Mouse (Mus musculus) CH12.LX (cell line): ENCODE data around the gene Myo3b. TPM values are rescaled to one million over a fixed set of nuclear protein-coding genes. Genes with fewer than 3 reads are reported as not detected.

Source experiments
- DNase-seq: peaks from one replicate; pipeline ENCODE4 v3.0.0-alpha.2; 2013; ENCODE audit errors: extremely low read depth
- H3K27ac ChIP-seq: 2 replicates; pipeline ENCODE4 v1.5.1; 2012; ENCODE audit warnings: low read depth, mild to moderate bottlenecking, control low read depth, moderate library complexity; ENCODE audit not compliant: insufficient read depth
- H3K27me3 ChIP-seq: replicated peaks from 2 replicates; pipeline ENCODE3; 2012; ENCODE audit warnings: inconsistent platforms
- H3K36me3 ChIP-seq, 2 experiments: replicated peaks in 1 of 2; 2 replicates each; pipeline versions ENCODE3 to v1.6.1; 2012; ENCODE audit warnings: inconsistent platforms in 1 of 2, low read length in 1 of 2, mild to moderate bottlenecking in 1 of 2, mixed read lengths in 1 of 2, moderate library complexity in 1 of 2; ENCODE audit not compliant: control insufficient read depth in 1 of 2, insufficient read depth in 1 of 2
- H3K4me1 ChIP-seq, 2 experiments: 2 replicates each; pipeline ENCODE4 v1.6.1; 2012; ENCODE audit warnings: inconsistent platforms in 1 of 2, moderate library complexity in 1 of 2; ENCODE audit not compliant: insufficient read depth in 2 of 2, control insufficient read depth in 1 of 2
- H3K4me2 ChIP-seq: 2 replicates; pipeline ENCODE4 v1.6.1; 2012; ENCODE audit warnings: low read depth, mild to moderate bottlenecking, control low read depth; ENCODE audit not compliant: poor library complexity, insufficient read depth, severe bottlenecking
- H3K4me3 ChIP-seq, 3 experiments: fragments of 150-350 bp in 1 of 3; sonication (generic) in 1 of 3; replicated peaks in 1 of 3; 2 replicates each; pipeline versions ENCODE3 to v1.5.1; 2011 to 2012; ENCODE audit warnings: low read depth in 2 of 3, low read length in 2 of 3, mild to moderate bottlenecking in 2 of 3, moderate library complexity in 2 of 3, control low read depth in 1 of 3, improper control_type of control experiment in 1 of 3, inconsistent platforms in 1 of 3, mixed read lengths in 1 of 3; ENCODE audit not compliant: poor library complexity in 1 of 3
- H3K79me2 ChIP-seq: replicated peaks from 2 replicates; pipeline ENCODE4 v1.6.1; 2012; ENCODE audit warnings: mild to moderate bottlenecking, moderate library complexity; ENCODE audit not compliant: control insufficient read depth, poor library complexity, insufficient read depth, severe bottlenecking; ENCODE audit errors: extremely low read depth
- H3K9ac ChIP-seq: 2 replicates; pipeline ENCODE4 v1.6.1; 2012; ENCODE audit warnings: low read depth, mild to moderate bottlenecking, control low read depth, moderate library complexity; ENCODE audit not compliant: insufficient read depth
- H3K9me3 ChIP-seq: replicated peaks from 2 replicates; pipeline ENCODE3; 2012; ENCODE audit warnings: low read length, inconsistent platforms, mixed read lengths
- BHLHE40 ChIP-seq: IDR thresholded peaks from 2 replicates; pipeline ENCODE4 v1.6.1; 2011; ENCODE audit warnings: mild to moderate bottlenecking, low read depth, low read length, improper control_type of control experiment
- ETS1 ChIP-seq: conservative IDR thresholded peaks from 2 replicates; pipeline ENCODE4 v1.6.1; 2012; ENCODE audit warnings: low read depth, mild to moderate bottlenecking, inconsistent platforms, low read length, improper control_type of control experiment, moderate library complexity
- GABPA ChIP-seq: IDR thresholded peaks from 2 replicates; pipeline ENCODE4 v1.6.1; 2012; ENCODE audit warnings: low read depth, low read length, improper control_type of control experiment, inconsistent platforms; ENCODE audit not compliant: insufficient replicate concordance
- JUND ChIP-seq: conservative IDR thresholded peaks from 2 replicates; pipeline ENCODE4 v1.6.1; 2011; ENCODE audit warnings: low read depth, low read length, improper control_type of control experiment
- MAFK ChIP-seq: IDR thresholded peaks from 2 replicates; pipeline ENCODE4 v1.6.1; 2011; ENCODE audit warnings: low read length, improper control_type of control experiment; ENCODE audit not compliant: insufficient replicate concordance
- MAX ChIP-seq: IDR thresholded peaks from 2 replicates; pipeline ENCODE4 v1.6.1; 2011; ENCODE audit warnings: low read length, improper control_type of control experiment
- MEF2A ChIP-seq: IDR thresholded peaks from 2 replicates; pipeline ENCODE4 v1.6.1; 2014; ENCODE audit warnings: low read depth, mild to moderate bottlenecking, inconsistent platforms, low read length, improper control_type of control experiment, borderline replicate concordance
- MYC ChIP-seq: IDR thresholded peaks from 2 replicates; pipeline ENCODE4 v1.6.1; 2011; ENCODE audit warnings: low read depth, mild to moderate bottlenecking, improper control_type of control experiment, low read length
- NELFE ChIP-seq: IDR thresholded peaks from 2 replicates; pipeline ENCODE4 v1.6.1; 2011; ENCODE audit warnings: low read depth, low read length, improper control_type of control experiment
- POLR2A ChIP-seq: IDR thresholded peaks from 2 replicates; pipeline ENCODE4 v1.6.1; 2011; ENCODE audit warnings: low read depth, mild to moderate bottlenecking, improper control_type of control experiment, low read length
- RAD21 ChIP-seq: IDR thresholded peaks from 2 replicates; pipeline ENCODE4 v1.6.1; 2011; ENCODE audit warnings: low read depth, mild to moderate bottlenecking, low read length, improper control_type of control experiment, moderate library complexity
- RCOR1 ChIP-seq: conservative IDR thresholded peaks from 2 replicates; pipeline ENCODE4 v1.6.1; 2012; ENCODE audit warnings: low read depth, mild to moderate bottlenecking, inconsistent platforms, low read length, improper control_type of control experiment
- TBP ChIP-seq: conservative IDR thresholded peaks from 2 replicates; pipeline ENCODE4 v1.6.1; 2011; ENCODE audit warnings: low read depth, low read length, improper control_type of control experiment
- UBTF ChIP-seq: IDR thresholded peaks from 2 replicates; pipeline ENCODE4 v1.6.1; 2012; ENCODE audit warnings: low read depth, mild to moderate bottlenecking, inconsistent platforms, low read length, improper control_type of control experiment, moderate library complexity
- USF2 ChIP-seq: conservative IDR thresholded peaks from 2 replicates; pipeline ENCODE4 v1.6.1; 2011; ENCODE audit warnings: low read depth, low read length, improper control_type of control experiment
- ZC3H11A ChIP-seq: IDR thresholded peaks from 2 replicates; pipeline ENCODE4 v1.6.1; 2012; ENCODE audit warnings: low read depth, mild to moderate bottlenecking, inconsistent platforms, low read length, improper control_type of control experiment
- ZMIZ1 ChIP-seq: IDR thresholded peaks from 2 replicates; pipeline ENCODE4 v1.6.1; 2012; ENCODE audit warnings: low read depth, mild to moderate bottlenecking, inconsistent platforms, low read length, improper control_type of control experiment
- ZNF384 ChIP-seq: IDR thresholded peaks from 2 replicates; pipeline ENCODE4 v1.6.1; 2012; ENCODE audit warnings: low read depth, low read length, improper control_type of control experiment, inconsistent platforms
- dilution Hi-C: fragments of 300-500 bp; cut with MboI; formaldehyde crosslinking; loops from 2 replicates; pipeline ENCODE4 v1.14.3; 2020; ENCODE audit warnings: low sequenced_read_pairs; ENCODE audit not compliant: extremely low pct_unique_long_range_greater_than_20kb, extremely low pct_ligation_motif_present
- in situ Hi-C: fragments of 300-500 bp; cut with MboI; formaldehyde crosslinking; loops from 3 replicates; pipeline ENCODE4 v1.14.3; 2019; ENCODE audit warnings: low sequenced_read_pairs, low pct_ligation_motif_present, low pct_unique_long_range_greater_than_20kb, mixed read lengths
- polyA plus RNA-seq: library from polyadenylated mRNA; unstranded; fragments of >175 nt; gene quantifications from 2 replicates; pipeline ENCODE4 v1.2.1, GENCODE M21; 2012; ENCODE audit warnings: low read depth; ENCODE audit not compliant: insufficient read length
- total RNA-seq, 2 experiments: library from RNA; depleted of rRNA; stranded (reverse); fragments of 300-350 nt in 1 of 2; fragments of >200 nt in 1 of 2; gene quantifications; 2 replicates each; pipeline ENCODE4 v1.2.3; 2012 to 2014

Gene Myo3b
- total and polyA plus RNA-seq, 3 experiments, result 0.63 to 0.76 (median 0.64) TPM

- no peak overlapping the region for H3K4me3 ChIP-seq
- no peak overlapping the region for H3K4me2 ChIP-seq
- TF ChIP-seq NELFE, result no peak
- no peak for TF ChIP-seq BHLHE40
- no peak for TF ChIP-seq JUND
- no peak overlapping the region for H3K27ac ChIP-seq
- no peak for DNase-seq
- no peak overlapping the region for H3K9ac ChIP-seq
- no peaks in the 10 kb centered on the region for H3K79me2 ChIP-seq
- dilution Hi-C loops, result no loop called here
- H3K4me1 ChIP-seq, result peaks cover 0 to 10% of the 10 kb centered on the region in 2 experiments; a peak in 2 of 4 replicates
- no peaks in the 10 kb centered on the region for H3K27me3 ChIP-seq
- in situ Hi-C loops, result no loop called here
- H3K36me3 ChIP-seq, result no peaks in the 10 kb centered on the region
- no peaks in the 10 kb centered on the region for H3K9me3 ChIP-seq
Observed at GRCm38 (mm10) chr2:70322767-70323166, 283.8 kb downstream of the Myo3b start.

GRCm38 (mm10) chr2:70327602-70328001 is 288.7 kb downstream of the Myo3b start:
- H3K9ac ChIP-seq, result no peak overlapping the region
- no peak overlapping the region for H3K4me3 ChIP-seq
- dilution Hi-C loops (no loop called here), in situ Hi-C loops (no loop called here)
- H3K9me3 ChIP-seq, result peaks cover 4% of the 10 kb centered on the region
- H3K27ac ChIP-seq, result no peak overlapping the region
- no peaks in the 10 kb centered on the region for H3K79me2 ChIP-seq
- TF ChIP-seq ZC3H11A (no peak), ZNF384 (no peak), POLR2A (no peak), USF2 (no peak), ZMIZ1 (no peak), GABPA (no peak), RAD21 (no peak), RCOR1 (no peak), TBP (no peak), MAFK (no peak), MYC (no peak), MEF2A (no peak), UBTF (no peak), MAX (no peak), ETS1 (no peak)
- TF ChIP-seq, all 38 proteins: peak for 0
- Histone ChIP-seq H3K36me3 (no peaks in the 10 kb centered on the region), H3K27me3 (no peaks in the 10 kb centered on the region), H3K4me2 (no peak overlapping the region), H3K4me1 (no peaks in the 10 kb centered on the region)
- no peak for DNase-seq
